Mouse (Mus musculus) Patski (cell line): Measurements from ENCODE around the gene Serpina9. TPM values are rescaled to one million over a fixed set of nuclear protein-coding genes. Genes with fewer than 3 reads are reported as not detected.
A peak's percentile ranks its signal among the peaks of the same experiment; 100 is the strongest.

Experiments
- ATAC-seq: fragments of 100-300 bp; one replicate; pipeline ENCODE4 v1.8.0; 2021
- CTCF ChIA-PET: fragments of 350-600 bp; sonication (Branson Sonifier 250); formaldehyde crosslinking; loops from one replicate; lab custom pipeline; 2022; ENCODE audit warnings: inconsistent platforms; lab: Charles Lee
- POLR2A ChIA-PET: fragments of 350-600 bp; sonication (Branson Sonifier 250); formaldehyde crosslinking; loops from one replicate; lab custom pipeline; 2022; ENCODE audit warnings: antibody characterized with exemption, inconsistent platforms; lab: Charles Lee
- DNase-seq: peaks from one replicate; pipeline ENCODE4 v3.0.0-alpha.2; 2011; ENCODE audit warnings: low read depth, low spot score
- H3K27me3 ChIP-seq: fragments of 371-371 bp; one replicate; pipeline ENCODE4 v1.5.1; 2021
- CTCF ChIP-seq: fragments of 100-300 bp; IDR thresholded peaks from one replicate; pipeline ENCODE4 v1.5.1; 2021
- in situ Hi-C: fragments of 300-500 bp; cut with MboI; formaldehyde crosslinking; loops from 3 replicates; pipeline ENCODE4 v1.11.1; 2018; ENCODE audit warnings: low pct_unique_long_range_greater_than_20kb, mixed read lengths
- polyA plus RNA-seq: library from polyadenylated mRNA; unstranded; gene quantifications from one replicate; pipeline ENCODE4 v1.2.3, GENCODE M21; 2021

Serpina9 gene
- polyA plus RNA-seq, 1 experiment from 2014 or later, result 0.08 TPM

- in situ Hi-C loops, result loop anchor here (5.0 kb wide), 3 partner anchors 37 to 427 kb away; no protein-coding TSS in a partner anchor
Measured at GRCm38 (mm10) chr12:103995292-103996072, 18.1 kb downstream of the Serpina9 start.

DNA sequence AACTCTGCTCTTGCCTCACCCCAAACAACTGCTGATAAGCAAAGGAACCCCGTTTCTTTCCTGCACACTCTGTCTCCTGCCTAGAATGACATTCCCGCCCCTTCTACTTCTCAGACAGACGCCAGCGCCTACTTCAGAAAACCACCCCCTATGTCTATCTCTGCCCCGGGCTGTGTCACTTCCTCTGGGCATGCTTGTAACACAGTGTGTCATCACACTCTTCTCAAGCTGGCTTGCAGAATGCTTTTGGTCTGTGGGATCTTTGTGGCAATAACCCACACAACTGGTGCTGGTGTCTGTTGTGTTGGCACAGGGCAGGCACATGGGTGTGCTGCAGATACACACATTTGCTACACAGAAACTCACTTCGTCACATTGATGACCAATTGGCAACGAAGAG, 20.6 kb downstream of the Serpina9 start:
- DNase-seq (no peak), ATAC-seq (no peak)
- POLR2A ChIA-PET, result interaction anchor here (0.5 kb wide), 1 partner anchor 281 kb away, joined by 3 read pairs; no protein-coding TSS in a partner anchor
- H3K27me3 ChIP-seq, result no peaks in the 10 kb centered on the region
- in situ Hi-C loops, result no loop called here
- no peak for TF ChIP-seq CTCF
- CTCF ChIA-PET, result interaction anchor here (1.2 to 4.0 kb wide), 3 partner anchors 37 to 77 kb away, joined by 4 to 23 read pairs (median 22); no protein-coding TSS in a partner anchor

More at GRCm38 (mm10) chr12:103995292-103996072, 18.1 kb downstream of the Serpina9 start:
- H3K27me3 ChIP-seq, result no peaks in the 10 kb centered on the region
- ATAC-seq (no peak), DNase-seq (no peak)
- TF ChIP-seq CTCF, result peak; percentile 85
- ChIA-PET POLR2A (interaction anchor here (1.5 kb wide), 1 partner anchor 34 kb away, joined by 4 read pairs; no protein-coding TSS in a partner anchor), CTCF (interaction anchor here (0.7 to 4.0 kb wide), 16 partner anchors 8 to 423 kb away, joined by 3 to 23 read pairs (median 4); no protein-coding TSS in a partner anchor)

DNA sequence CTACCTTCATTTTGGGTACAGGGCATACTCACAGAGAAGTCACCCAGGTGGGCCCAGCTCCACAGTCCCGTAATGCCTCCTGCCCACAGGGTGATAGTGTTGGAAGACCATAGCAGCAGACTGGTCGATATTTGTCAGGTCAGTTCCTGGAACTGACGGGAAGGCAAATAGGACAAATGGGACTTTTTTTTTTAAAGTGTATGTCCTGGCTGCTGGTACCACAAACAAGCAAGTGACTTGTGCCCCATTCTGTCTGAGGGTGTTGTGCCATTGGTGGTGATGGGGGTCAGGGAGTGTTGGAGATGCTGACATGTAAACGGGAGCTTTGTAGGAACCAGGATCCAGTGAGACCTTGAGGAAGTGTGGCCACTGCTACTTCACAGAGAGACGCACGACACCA, 23.7 kb downstream of the Serpina9 start, which contains the start of gene Serpina11:
Gene Serpina11, minus strand, starts transcription at position 101 of the 400 bp plus-strand sequence.
- in situ Hi-C loops, result no loop called here
- POLR2A ChIA-PET, result no interaction called here

DNA sequence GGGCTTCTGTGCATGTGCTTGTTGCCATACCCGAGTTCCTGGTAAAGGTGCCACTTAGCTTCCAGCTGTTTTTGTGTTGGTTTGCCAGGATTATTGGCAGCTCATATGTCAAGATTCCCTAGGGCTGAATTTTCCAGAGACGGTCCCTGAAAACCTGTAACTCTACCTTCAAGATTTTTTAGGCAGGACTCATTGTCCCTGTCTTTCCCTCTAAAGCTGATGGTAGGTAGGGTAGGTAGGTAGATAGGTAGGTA, 24.1 kb downstream of the Serpina9 start:
- in situ Hi-C loops, result no loop called here
- no peak for DNase-seq
- no peaks in the 10 kb centered on the region for H3K27me3 ChIP-seq
- no peak for ATAC-seq
- CTCF ChIA-PET, result interaction anchor here (1.3 to 1.5 kb wide), 2 partner anchors 40 to 430 kb away, joined by 3 to 8 read pairs; no protein-coding TSS in a partner anchor
- no peak for TF ChIP-seq CTCF
- POLR2A ChIA-PET, result no interaction called here

More for the DNA sequence above, 23.7 kb downstream of the Serpina9 start, which contains the start of gene Serpina11:
- no peak for TF ChIP-seq CTCF
- no peaks in the 10 kb centered on the region for H3K27me3 ChIP-seq
- CTCF ChIA-PET, result interaction anchor here (1.3 to 1.5 kb wide), 2 partner anchors 40 to 430 kb away, joined by 3 to 8 read pairs; no protein-coding TSS in a partner anchor
- DNase-seq (no peak), ATAC-seq (no peak)

DNA sequence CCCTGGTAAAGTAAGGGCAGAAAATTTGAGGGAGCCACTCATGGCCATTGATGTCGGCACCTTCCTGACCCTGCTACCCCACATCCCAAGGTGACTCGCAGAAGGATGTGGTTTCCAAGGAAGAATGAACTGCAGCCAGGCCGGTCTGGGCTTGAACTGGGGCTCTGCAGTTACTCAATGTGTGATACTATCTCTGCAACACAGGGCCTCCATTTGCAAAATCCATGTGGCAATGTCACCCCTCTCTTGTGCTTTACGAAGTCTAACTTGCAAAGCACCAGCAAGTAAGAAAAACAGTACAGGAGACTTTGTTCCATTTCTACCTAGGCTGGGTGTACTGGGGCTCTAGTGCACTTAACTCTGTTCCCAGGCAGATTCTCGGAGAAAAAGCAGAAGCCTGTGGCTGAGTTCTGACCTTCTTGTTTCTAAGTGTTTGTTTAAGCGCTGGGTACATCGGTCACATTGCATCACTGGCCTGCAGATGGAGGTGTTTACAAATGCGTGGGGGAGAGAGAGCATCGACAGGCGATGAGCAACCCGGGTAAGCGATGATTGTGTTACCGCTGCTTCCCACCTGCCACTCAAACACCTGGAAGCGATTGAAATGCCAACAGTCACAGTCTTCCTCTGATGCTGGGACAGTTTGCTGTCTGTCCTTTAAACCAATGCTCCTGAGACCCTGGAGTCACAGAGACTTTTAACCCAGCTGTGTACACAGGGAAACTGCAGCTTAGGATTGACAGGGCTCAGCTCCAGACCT, 24.6 kb downstream of the Serpina9 start:
- DNase-seq (no peak), ATAC-seq (no peak)
- ChIA-PET CTCF (interaction anchor here (1.3 to 1.5 kb wide), 2 partner anchors 41 to 431 kb away, joined by 3 to 8 read pairs; no protein-coding TSS in a partner anchor), POLR2A (no interaction called here)
- no peaks in the 10 kb centered on the region for H3K27me3 ChIP-seq
- TF ChIP-seq CTCF, result no peak
- in situ Hi-C loops, result no loop called here

GRCm38 (mm10) chr12:103985868-103986267, 27.7 kb downstream of the Serpina9 start:
- no peak for DNase-seq
- no peaks in the 10 kb centered on the region for H3K27me3 ChIP-seq
- POLR2A ChIA-PET, result no interaction called here
- in situ Hi-C loops, result no loop called here
- CTCF ChIA-PET, result interaction anchor here (0.7 to 1.3 kb wide), 4 partner anchors 9 to 441 kb away, joined by 3 to 5 read pairs (median 3); no protein-coding TSS in a partner anchor
- TF ChIP-seq CTCF, result no peak
- no peak for ATAC-seq

DNA sequence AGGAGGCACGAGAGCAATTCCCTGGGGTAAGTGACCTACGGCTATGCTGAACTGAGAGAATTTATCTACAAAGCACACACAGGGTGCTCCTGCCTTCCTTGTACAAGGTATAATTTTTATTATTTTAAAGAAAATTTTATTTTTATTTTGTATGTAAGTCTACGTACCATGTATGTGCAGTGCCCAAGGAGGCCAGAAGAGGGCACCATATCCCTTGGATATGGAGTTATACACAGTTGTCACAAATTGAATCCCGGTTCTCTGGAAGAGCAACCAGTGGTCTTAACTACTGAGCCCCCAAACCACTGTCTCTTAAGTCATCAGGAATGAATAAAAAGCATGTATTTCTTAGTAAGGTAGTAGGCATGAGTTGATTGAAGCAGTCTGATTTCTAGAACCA, 28.6 kb downstream of the Serpina9 start:
- CTCF ChIA-PET, result interaction anchor here (0.7 to 1.3 kb wide), 4 partner anchors 10 to 442 kb away, joined by 3 to 5 read pairs (median 3); no protein-coding TSS in a partner anchor
- in situ Hi-C loops, result no loop called here
- DNase-seq (no peak), ATAC-seq (no peak)
- H3K27me3 ChIP-seq, result no peaks in the 10 kb centered on the region
- peak; percentile 83 for TF ChIP-seq CTCF
- POLR2A ChIA-PET, result no interaction called here

DNA sequence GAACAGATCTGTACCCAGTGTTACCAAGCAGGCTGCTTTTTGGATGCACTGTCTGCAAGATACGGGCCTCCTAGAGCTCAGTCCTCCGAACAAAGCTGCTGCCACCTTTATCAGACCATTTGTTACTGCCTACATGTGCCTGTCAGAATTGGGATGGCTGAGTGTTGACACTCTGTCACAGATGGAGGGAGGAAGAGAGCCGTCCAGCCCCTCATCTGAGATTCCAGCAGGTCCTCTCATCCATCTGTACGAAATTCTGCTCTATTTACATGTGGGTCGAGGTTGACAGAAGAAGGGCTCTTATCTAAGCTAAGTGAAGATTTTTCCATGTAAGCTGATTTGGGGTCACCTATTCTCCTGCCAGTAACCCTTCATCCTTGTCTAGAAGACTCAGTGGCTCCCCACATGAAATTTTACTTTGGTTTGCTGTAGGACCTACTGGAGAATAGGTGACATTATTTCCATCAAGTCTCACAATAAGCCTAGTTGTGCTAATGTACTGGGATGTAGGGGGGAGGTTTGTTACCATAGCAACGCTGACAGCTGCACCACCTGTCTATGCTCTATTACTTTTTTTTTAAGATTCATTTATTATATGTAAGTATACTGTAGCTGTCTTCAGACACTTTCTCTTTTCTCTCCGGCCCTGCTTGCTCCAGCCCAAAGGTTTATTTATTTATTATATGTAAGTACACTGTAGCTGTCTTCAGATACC, 31.8 kb downstream of the Serpina9 start:
- DNase-seq (no peak), ATAC-seq (no peak)
- no peaks in the 10 kb centered on the region for H3K27me3 ChIP-seq
- ChIA-PET POLR2A (no interaction called here), CTCF (interaction anchor here (0.8 kb wide), 1 partner anchor 437 kb away, joined by 3 read pairs; no protein-coding TSS in a partner anchor)
- in situ Hi-C loops, result no loop called here
- TF ChIP-seq CTCF, result no peak

GRCm38 (mm10) chr12:103978294-103978693, 35.3 kb downstream of the Serpina9 start:
- in situ Hi-C loops, result loop anchor here (10.0 kb wide), 1 partner anchor 263 kb away; no protein-coding TSS in a partner anchor

More at GRCm38 (mm10) chr12:103978294-103978693, 35.3 kb downstream of the Serpina9 start:
- ChIA-PET POLR2A (no interaction called here), CTCF (interaction anchor here (1.7 to 1.8 kb wide), 2 partner anchors 16 to 25 kb away, joined by 4 to 6 read pairs; no protein-coding TSS in a partner anchor)
- DNase-seq (no peak), ATAC-seq (no peak)
- TF ChIP-seq CTCF, result no peak
- no peaks in the 10 kb centered on the region for H3K27me3 ChIP-seq
